Mouse (Mus musculus) CH12.LX (cell line): Measurements from ENCODE around the gene Rgs16.

Source experiments
- CTCF ChIP-seq, 2 experiments: IDR thresholded peaks in 1 of 2; conservative IDR thresholded peaks in 1 of 2; 2 replicates each; pipeline ENCODE4 v1.5.1; 2011 to 2012; ENCODE audit warnings: low read depth in 2 of 2, low read length in 2 of 2, improper control_type of control experiment in 1 of 2, inconsistent platforms in 1 of 2, mild to moderate bottlenecking in 1 of 2, moderate library complexity in 1 of 2
- EP300 ChIP-seq: IDR thresholded peaks from 2 replicates; pipeline ENCODE4 v1.6.1; 2011; ENCODE audit warnings: low read length, improper control_type of control experiment
- POLR2A ChIP-seq: IDR thresholded peaks from 2 replicates; pipeline ENCODE4 v1.6.1; 2011; ENCODE audit warnings: low read depth, mild to moderate bottlenecking, improper control_type of control experiment, low read length
- RAD21 ChIP-seq: IDR thresholded peaks from 2 replicates; pipeline ENCODE4 v1.6.1; 2011; ENCODE audit warnings: low read depth, mild to moderate bottlenecking, low read length, improper control_type of control experiment, moderate library complexity
- UBTF ChIP-seq: IDR thresholded peaks from 2 replicates; pipeline ENCODE4 v1.6.1; 2012; ENCODE audit warnings: low read depth, mild to moderate bottlenecking, inconsistent platforms, low read length, improper control_type of control experiment, moderate library complexity

- TF ChIP-seq CTCF (conservative IDR thresholded peaks at IDR 0.05 in 1 of 2, IDR thresholded peaks at IDR 0.05 in 1 of 2; ENCODE audit: low read depth in 2 of 2, low read length in 2 of 2) = no peak
- TF ChIP-seq UBTF = no peak
- no peak for TF ChIP-seq EP300
- no peak for TF ChIP-seq RAD21
- peak; percentile 36; the same call in 1 of the 2 replicates for TF ChIP-seq POLR2A
These were observed at the start of gene Rgs16 for GRCm38 (mm10) chr1:153740145-153740544.
